30 mouse cellular contexts compared by ENCODE assay signal in the genomic region with DNA sequence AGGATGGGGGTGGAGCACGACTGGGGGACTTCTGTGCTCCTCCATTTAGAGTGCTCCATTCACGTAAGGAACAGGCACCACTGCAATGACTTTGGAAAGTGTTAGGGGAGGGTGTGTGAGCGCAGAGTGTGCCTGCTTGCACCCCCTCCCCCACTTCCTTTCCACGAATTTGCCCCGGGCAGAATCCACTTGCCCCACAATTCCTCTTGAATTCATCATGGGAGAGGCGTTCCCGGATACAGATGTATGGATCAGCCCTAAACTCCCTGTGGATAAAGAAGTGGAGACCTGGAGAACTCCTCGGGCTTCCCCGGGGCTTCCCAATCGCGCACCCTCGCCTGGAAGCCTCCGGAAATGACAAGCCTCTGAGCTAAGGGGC. TPM values are rescaled to one million over a fixed set of nuclear protein-coding genes. Genes with fewer than 3 reads are reported as not detected.
DNase-seq lines count a peak whose midpoint lies in the region; ATAC-seq and TF ChIP-seq lines count a peak whose summit lies in the region.
"Had no signal": no experiment of that assay in that cellular context is flagged by ENCODE, and none has a peak within 500 bp of the region (broad histone marks: within the 10 kb centered on the region; RNA-seq: fewer than 3 reads in every experiment).

No protein-coding gene starts in this region.

- no peaks in the 10 kb centered on the region for H3K4me1 ChIP-seq in heart, postnatal 0 days (ENCODE audit: control insufficient read depth, insufficient read depth)
- no peaks in the 10 kb centered on the region for H3K4me1 ChIP-seq in lung, embryonic 16.5 days (replicated peaks; ENCODE audit: control insufficient read depth, insufficient read depth, low read length)
- peaks cover 6% of the 10 kb centered on the region; the same call in 1 of the 2 replicates for H3K4me1 ChIP-seq in embryonic facial prominence, embryonic 10.5 days
- H3K4me1 ChIP-seq in forebrain, embryonic 10.5 days = 0 out of 2 replicates have a peak, but pooled peaks cover 4% of the 10 kb centered on the region

- H3K4me3 ChIP-seq in heart, postnatal 0 days (ENCODE audit: low read depth, low read length) = 0 out of 2 replicates have a peak overlapping the region, but pooled peaks have one; percentile 15
- 0 out of 2 replicates have a peak overlapping the region, but pooled peaks have one; percentile 5 for H3K4me3 ChIP-seq in lung, embryonic 16.5 days (ENCODE audit: low read length)
- no peak overlapping the region for H3K4me3 ChIP-seq in embryonic facial prominence, embryonic 10.5 days
- H3K4me3 ChIP-seq in forebrain, embryonic 10.5 days = no peak overlapping the region
- H3K4me3 ChIP-seq: heart, adult 2 months; limb, embryonic 15.5 days; midbrain, embryonic 13.5 days; neural tube, embryonic 13.5 days had no signal

- peaks cover 92% of the 10 kb centered on the region for H3K27me3 ChIP-seq in heart, postnatal 0 days (ENCODE audit: control insufficient read depth, insufficient read depth, low read length)
- peaks cover 81% of the 10 kb centered on the region for H3K27me3 ChIP-seq in lung, embryonic 16.5 days (ENCODE audit: control insufficient read depth, insufficient read depth, low read depth, low read length)
- H3K27me3 ChIP-seq in embryonic facial prominence, embryonic 10.5 days (replicated peaks; ENCODE audit: low read depth, poor library complexity, severe bottlenecking) = peaks cover 100% of the 10 kb centered on the region
- H3K27me3 ChIP-seq in forebrain, embryonic 10.5 days (ENCODE audit: poor library complexity, severe bottlenecking) = peaks cover 100% of the 10 kb centered on the region

- H3K27ac ChIP-seq in heart, postnatal 0 days (ENCODE audit: low read depth) = no peak overlapping the region
- H3K27ac ChIP-seq in lung, embryonic 16.5 days (ENCODE audit: low read length) = no peak overlapping the region
- no peak overlapping the region for H3K27ac ChIP-seq in embryonic facial prominence, embryonic 10.5 days (replicated peaks)
- H3K27ac ChIP-seq in forebrain, embryonic 10.5 days = no peak overlapping the region
- H3K27ac ChIP-seq: heart, adult 2 months; limb, embryonic 15.5 days; midbrain, embryonic 13.5 days; neural tube, embryonic 13.5 days had no signal

- intact Hi-C loops in heart, postnatal 10 days (cut with DNase I) = no loop called here

- no peaks in the 10 kb centered on the region for H3K9me3 ChIP-seq in heart, postnatal 0 days (replicated peaks; ENCODE audit: control insufficient read depth, low read length)
- H3K9me3 ChIP-seq in lung, embryonic 16.5 days (ENCODE audit: control insufficient read depth, low read length) = no peaks in the 10 kb centered on the region; the same call in 1 of the 2 replicates
- 0 out of 2 replicates have a peak, but pooled peaks cover 2% of the 10 kb centered on the region for H3K9me3 ChIP-seq in embryonic facial prominence, embryonic 10.5 days
- H3K9me3 ChIP-seq in forebrain, embryonic 10.5 days = no peaks in the 10 kb centered on the region
- H3K9me3 ChIP-seq: limb, embryonic 15.5 days; neural tube, embryonic 13.5 days had no signal

- DNase-seq in heart, postnatal 0 days (ENCODE audit: low spot score) = no peak
- DNase-seq in heart, postnatal 10 days = no peak
- DNase-seq in lung, postnatal 36 days = no peak
- peak; percentile 87 for DNase-seq in ES-CJ7 (ENCODE audit: low read depth, low spot score)
- DNase-seq in embryonic facial prominence, embryonic 10.5 days (ENCODE audit: low spot score) = peak; percentile 20
- DNase-seq in forebrain, embryonic 10.5 days (ENCODE audit: extremely low spot score, low spot score) = no peak
- DNase-seq: adrenal gland, postnatal 36 days; B cell, adult 2 months; cerebellum, adult 9-10 months; forebrain, postnatal 0 days; gastrocnemius, postnatal 25 days; heart, adult 2 months; kidney, postnatal 4 days; right cerebral cortex, postnatal 4 days; thymus, postnatal 36 days had no signal

- no peak for ATAC-seq in heart, postnatal 0 days (ENCODE audit: insufficient read depth, low read depth)
- ATAC-seq in lung, embryonic 16.5 days (ENCODE audit: low read depth) = no peak
- ATAC-seq: forebrain, postnatal 0 days; hindbrain, embryonic 16.5 days; intestine, embryonic 16.5 days; lung, postnatal 0 days; midbrain, embryonic 13.5 days had no signal

- no peak for TF ChIP-seq EP300 in heart, postnatal 0 days (IDR thresholded peaks at IDR 0.05; ENCODE audit: low read depth)

- no peak for TF ChIP-seq CTCF in heart, postnatal 0 days (IDR thresholded peaks at IDR 0.05; ENCODE audit: low read depth)

- H3K36me3 ChIP-seq in heart, postnatal 0 days (replicated peaks; ENCODE audit: control insufficient read depth, insufficient read depth, low read length) = no peaks in the 10 kb centered on the region
- no peaks in the 10 kb centered on the region for H3K36me3 ChIP-seq in lung, embryonic 16.5 days (ENCODE audit: control insufficient read depth, insufficient read depth, low read length)
- H3K36me3 ChIP-seq in embryonic facial prominence, embryonic 10.5 days (replicated peaks) = no peaks in the 10 kb centered on the region
- H3K36me3 ChIP-seq in forebrain, embryonic 10.5 days (replicated peaks) = no peaks in the 10 kb centered on the region
- H3K36me3 ChIP-seq: limb, embryonic 15.5 days; midbrain, embryonic 13.5 days; neural tube, embryonic 13.5 days had no signal

- H3K9ac ChIP-seq in heart, postnatal 0 days (replicated peaks; ENCODE audit: low read depth, low read length) = no peak overlapping the region
- H3K9ac ChIP-seq in lung, embryonic 16.5 days (ENCODE audit: low read length) = no peak overlapping the region
- H3K9ac ChIP-seq: forebrain, postnatal 0 days; limb, embryonic 15.5 days; midbrain, embryonic 13.5 days; neural tube, embryonic 13.5 days had no signal

- H3K4me2 ChIP-seq in heart, postnatal 0 days (ENCODE audit: low read depth, low read length) = no peak overlapping the region
- H3K4me2 ChIP-seq in lung, embryonic 16.5 days (ENCODE audit: low read depth, low read length) = no peak overlapping the region
- H3K4me2 ChIP-seq: limb, embryonic 15.5 days; midbrain, embryonic 13.5 days; neural tube, embryonic 13.5 days had no signal

- WGBS in heart, postnatal 0 days = 0% methylated on average over 13 of the region's 13 CpGs
- 2% methylated on average over 13 of the region's 13 CpGs for WGBS in lung, embryonic 16.5 days
- under 1% methylated on average over 13 of the region's 13 CpGs for WGBS in embryonic facial prominence, embryonic 10.5 days
- WGBS in forebrain, embryonic 10.5 days = under 1% methylated on average over 13 of the region's 13 CpGs

RNA-seq across cellular contexts. Expression of gene Pdx1, which starts 7.8 kb away (rescaled TPM):
- total RNA-seq in heart, postnatal 0 days (2014; rRNA removed; ENCODE audit: low replicate concordance) = not detected in 2 replicates
- polyA plus RNA-seq in heart, postnatal 0 days (2015; fragmentation: Nextera tagmentation; extraction: Ambion mirVana) = not detected in 2 replicates
- not detected for total RNA-seq in heart, postnatal 10 days (2021)
- polyA plus RNA-seq in lung, embryonic 16.5 days (2015; fragmentation: Nextera tagmentation; extraction: Ambion mirVana) = not detected in 2 replicates
- polyA plus RNA-seq in embryonic facial prominence, embryonic 10.5 days (2016; fragmentation: Nextera tagmentation; extraction: Ambion mirVana) = not detected in 2 replicates
- not detected in 2 replicates for polyA plus RNA-seq in forebrain, embryonic 10.5 days (2016; fragmentation: Nextera tagmentation; extraction: Ambion mirVana)
- total RNA-seq: adrenal gland, adult 18-20 months; adrenal gland, postnatal 36 days; CH12.LX; forebrain, postnatal 0 days; gastrocnemius, postnatal 25 days; heart, adult 2 months; heart, postnatal 25 days; left cerebral cortex, adult 18-20 months; left cerebral cortex, postnatal 25 days had no signal
- polyA plus RNA-seq: forebrain, embryonic 11.5 days; forebrain, postnatal 0 days; heart, adult 2 months; hindbrain, embryonic 16.5 days; kidney, embryonic 16.5 days; limb, embryonic 15.5 days; lung, postnatal 0 days; midbrain, embryonic 13.5 days; neural tube, embryonic 13.5 days had no signal

RNA-seq across cellular contexts. Expression of gene Cdx2, which starts 29.5 kb away (rescaled TPM):
- total RNA-seq in heart, postnatal 0 days (2014; rRNA removed; ENCODE audit: low replicate concordance) = not detected in 2 replicates
- not detected in 2 replicates for polyA plus RNA-seq in heart, postnatal 0 days (2015; fragmentation: Nextera tagmentation; extraction: Ambion mirVana)
- total RNA-seq in heart, postnatal 10 days (2021) = not detected
- 0.09 TPM in 1 of 2 replicates, not detected in the other for polyA plus RNA-seq in lung, embryonic 16.5 days (2015; fragmentation: Nextera tagmentation; extraction: Ambion mirVana)
- polyA plus RNA-seq in embryonic facial prominence, embryonic 10.5 days (2016; fragmentation: Nextera tagmentation; extraction: Ambion mirVana) = not detected in 2 replicates
- polyA plus RNA-seq in forebrain, embryonic 10.5 days (2016; fragmentation: Nextera tagmentation; extraction: Ambion mirVana) = not detected in 2 replicates
- total RNA-seq: adrenal gland, adult 18-20 months; adrenal gland, postnatal 36 days; CH12.LX; forebrain, postnatal 0 days; gastrocnemius, postnatal 25 days; heart, adult 2 months; heart, postnatal 25 days; left cerebral cortex, adult 18-20 months; left cerebral cortex, postnatal 25 days had no signal
- polyA plus RNA-seq: forebrain, embryonic 11.5 days; forebrain, postnatal 0 days; heart, adult 2 months; hindbrain, embryonic 16.5 days; kidney, embryonic 16.5 days; limb, embryonic 15.5 days; lung, postnatal 0 days; midbrain, embryonic 13.5 days; neural tube, embryonic 13.5 days had no signal

RNA-seq across cellular contexts. Expression of gene Urad, which starts 44.7 kb away (rescaled TPM):
- total RNA-seq in heart, postnatal 0 days (2014; rRNA removed; ENCODE audit: low replicate concordance) = not detected in 2 replicates
- polyA plus RNA-seq in heart, postnatal 0 days (2015; fragmentation: Nextera tagmentation; extraction: Ambion mirVana) = not detected in 2 replicates
- total RNA-seq in heart, postnatal 10 days (2021) = not detected
- polyA plus RNA-seq in lung, embryonic 16.5 days (2015; fragmentation: Nextera tagmentation; extraction: Ambion mirVana) = not detected in 2 replicates
- not detected in 2 replicates for polyA plus RNA-seq in embryonic facial prominence, embryonic 10.5 days (2016; fragmentation: Nextera tagmentation; extraction: Ambion mirVana)
- not detected in 2 replicates for polyA plus RNA-seq in forebrain, embryonic 10.5 days (2016; fragmentation: Nextera tagmentation; extraction: Ambion mirVana)
- total RNA-seq: CH12.LX; forebrain, postnatal 0 days; gastrocnemius, postnatal 25 days; heart, adult 2 months; heart, postnatal 25 days; left cerebral cortex, adult 18-20 months; left cerebral cortex, postnatal 25 days had no signal
- polyA plus RNA-seq: forebrain, embryonic 11.5 days; forebrain, postnatal 0 days; heart, adult 2 months; hindbrain, embryonic 16.5 days; kidney, embryonic 16.5 days; limb, embryonic 15.5 days; lung, postnatal 0 days; midbrain, embryonic 13.5 days; neural tube, embryonic 13.5 days; stomach, embryonic 14.5 days had no signal

Comparison
In these comparisons a context has a peak if more than half of its experiments do, and no peak if none do; other contexts are left out.
1. DNase-seq: peak in ES-CJ7 (single experiment) and embryonic facial prominence, embryonic 10.5 days (single experiment); none in heart, postnatal 0 days (single experiment), heart, postnatal 10 days (0 of 2), lung, postnatal 36 days (single experiment) and forebrain, embryonic 10.5 days (single experiment).
2. H3K4me3 ChIP-seq: peak in heart, postnatal 0 days (single experiment) and lung, embryonic 16.5 days (single experiment); none in embryonic facial prominence, embryonic 10.5 days (single experiment) and forebrain, embryonic 10.5 days (single experiment).